Mouse (Mus musculus): ENCODE data around the gene Tcap.
"Not testable (repeated sequence)": the region's sequence is repeated elsewhere in the genome, so short reads cannot be mapped to it uniquely, and the experiment has no call there.

The Tcap gene

DNA sequence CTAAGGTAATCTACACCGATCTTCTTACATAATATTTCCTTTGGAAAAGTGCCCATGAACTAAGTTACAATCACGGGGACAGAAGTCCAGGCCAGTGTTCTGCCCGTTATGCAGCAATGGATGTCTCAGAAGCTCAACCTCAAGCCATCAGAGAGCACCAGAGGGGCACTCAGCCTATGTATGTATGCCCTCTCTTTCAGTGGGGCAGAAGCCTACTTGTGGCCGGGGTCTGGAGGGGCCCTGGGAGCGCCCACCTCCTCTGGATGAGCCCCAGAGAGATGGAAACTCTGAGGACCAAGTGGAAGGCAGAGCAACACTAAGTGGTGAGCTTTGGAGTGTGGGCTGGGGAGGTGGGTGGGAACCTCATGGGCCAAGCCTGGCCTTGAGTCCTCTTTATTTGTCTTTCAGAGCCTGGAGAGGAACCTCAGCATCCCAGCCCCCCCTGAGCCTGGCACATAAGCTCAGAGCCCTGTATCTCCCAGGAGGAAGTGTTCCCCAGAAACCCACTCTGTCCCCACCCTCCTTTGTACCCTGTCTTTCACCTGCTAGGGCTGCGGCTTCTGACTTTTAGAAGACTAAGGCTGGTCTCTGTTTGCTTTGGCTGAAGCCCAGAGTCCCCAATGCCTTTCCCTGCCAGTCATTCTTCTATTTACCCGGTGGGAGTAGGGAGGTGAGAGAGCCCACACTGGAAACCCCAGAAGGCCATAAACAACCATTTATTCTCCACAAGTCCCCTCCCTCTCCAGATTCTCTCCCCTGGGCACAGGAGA lies 26.8 kb upstream of the Tcap start:
- DNase-seq, result no peak

GRCm38 (mm10) chr11:98357396-98358160 lies 26.0 kb upstream of the Tcap start:
- DNase-seq, result no peak

DNA sequence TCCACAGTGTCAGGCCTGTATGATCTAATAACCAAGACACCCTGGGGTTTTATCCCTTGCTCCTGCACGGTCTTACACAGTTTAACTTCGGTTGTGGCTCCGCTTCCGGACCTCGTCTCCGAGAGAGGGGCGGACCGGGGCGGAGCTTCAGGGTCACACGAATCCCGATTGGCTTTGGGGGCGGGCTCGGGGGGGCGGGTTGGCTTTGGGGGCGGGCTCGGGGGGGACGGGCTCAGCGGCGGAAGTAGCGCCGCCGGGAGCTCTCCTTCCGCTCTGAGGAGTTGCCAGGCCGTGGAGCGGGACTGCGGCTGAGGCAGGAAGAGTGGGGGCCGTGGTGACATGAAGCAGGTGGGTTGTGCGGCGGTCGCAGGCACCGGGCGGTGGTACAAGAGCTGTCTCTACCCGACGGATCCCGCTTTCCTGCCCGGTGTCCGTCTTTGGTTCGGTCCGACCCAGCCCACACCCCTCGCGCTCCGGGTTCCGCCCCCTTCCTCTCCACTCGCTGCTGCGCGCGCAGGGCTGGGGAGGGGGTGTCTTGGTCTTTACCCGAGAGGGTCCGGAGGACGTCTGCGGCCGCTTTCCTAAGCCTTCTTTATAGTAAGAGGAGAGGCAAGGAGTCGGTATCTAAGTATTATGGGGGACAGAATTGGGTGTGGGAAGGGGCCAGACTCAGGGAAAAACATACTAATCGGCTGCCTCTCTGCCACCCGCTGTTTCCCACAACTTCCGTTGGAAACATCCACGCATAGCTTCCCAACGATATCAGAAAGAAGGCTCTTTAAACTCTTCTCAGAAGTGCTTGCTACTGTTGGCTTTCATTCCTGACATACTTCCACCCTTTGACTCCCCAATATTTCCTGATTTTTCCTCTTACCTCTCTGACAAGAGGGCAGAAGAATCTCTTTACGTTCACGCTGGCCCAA lies 25.2 kb upstream of the Tcap start, which contains the start of gene Stard3:
Gene Stard3 (plus strand): TSS at position 208 of the 923 bp plus-strand sequence.
- DNase-seq, result peak; percentile 91

GRCm38 (mm10) chr11:98360866-98361521 lies 22.6 kb upstream of the Tcap start:
- peak; percentile 72 for DNase-seq

- no peak for DNase-seq
Observed at GRCm38 (mm10) chr11:98363817-98364216, 19.8 kb upstream of the Tcap start.

DNA sequence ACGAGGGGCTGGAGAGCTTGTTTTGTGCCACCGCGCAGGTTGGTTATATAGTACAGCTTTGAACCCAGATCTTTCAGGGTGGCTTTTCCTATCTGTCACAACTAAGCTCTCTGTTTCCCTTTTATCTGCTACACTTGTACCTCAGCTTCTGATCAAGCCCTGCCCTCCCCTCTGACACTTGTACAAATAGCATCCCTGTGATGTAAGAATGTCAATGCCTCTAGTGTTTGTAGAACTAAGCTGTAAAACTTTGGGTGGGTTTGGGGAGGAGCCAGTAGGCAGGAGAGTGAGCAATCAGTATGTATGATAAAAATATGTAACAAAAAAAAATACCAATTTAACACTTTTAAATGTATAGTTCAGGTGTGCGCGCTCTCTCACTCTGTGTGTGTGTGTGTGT lies 19.2 kb upstream of the Tcap start:
- DNase-seq, result no peak

DNA sequence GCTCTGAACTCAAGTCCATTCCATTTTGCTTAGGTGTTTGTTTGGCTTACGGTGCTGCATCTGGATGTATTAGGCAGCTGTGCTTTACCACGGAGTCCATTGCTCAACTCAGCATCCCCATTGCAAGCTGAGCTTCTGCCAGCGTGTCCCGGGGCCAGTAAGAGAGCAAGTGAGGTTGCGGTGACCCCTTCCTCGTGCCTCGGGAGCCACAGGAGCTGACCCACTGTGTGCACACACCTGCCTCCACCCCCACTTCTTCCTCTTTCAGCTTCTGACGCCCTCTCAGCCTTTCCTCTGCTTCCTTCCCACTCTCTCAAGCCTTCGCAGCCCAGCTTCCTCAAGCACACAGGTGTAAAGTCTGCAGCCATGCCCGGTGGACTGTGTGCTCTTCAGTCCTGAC lies 17.3 kb upstream of the Tcap start:
- DNase-seq, result no peak

DNA sequence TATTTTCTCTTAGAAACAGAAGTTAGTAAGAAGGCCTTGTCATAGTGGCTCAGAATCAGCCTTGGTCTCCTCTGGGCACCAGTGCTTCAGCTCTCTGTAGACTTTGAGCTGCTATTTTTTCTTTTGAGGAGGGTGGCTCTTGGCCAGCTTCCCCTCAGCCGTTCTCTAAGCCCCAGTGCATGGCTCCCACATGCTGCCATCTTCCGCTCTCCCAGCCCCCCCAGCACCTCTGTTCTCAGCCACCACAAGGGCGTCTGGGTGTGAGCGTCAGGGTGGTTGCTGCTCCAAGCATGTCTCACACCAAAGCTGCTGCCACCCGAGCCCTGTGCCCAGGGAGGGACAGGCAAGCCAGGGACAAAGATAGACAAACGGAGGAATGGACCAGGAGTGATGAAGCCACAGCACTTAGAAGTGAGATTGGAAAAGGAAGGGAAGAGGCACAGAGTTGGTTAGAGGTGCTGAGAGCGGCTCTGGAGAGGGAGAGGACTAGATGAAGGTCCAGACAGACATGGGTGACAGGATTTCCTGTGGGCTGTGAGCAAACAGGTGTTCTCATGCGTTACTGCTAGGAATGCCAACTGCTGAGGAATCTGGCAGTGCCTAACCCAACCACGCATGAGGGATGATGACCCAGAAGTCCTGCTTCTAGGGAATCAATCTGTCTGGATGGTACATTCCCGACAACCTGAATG lies 16.3 kb upstream of the Tcap start:
- peak; percentile 82 for DNase-seq

DNA sequence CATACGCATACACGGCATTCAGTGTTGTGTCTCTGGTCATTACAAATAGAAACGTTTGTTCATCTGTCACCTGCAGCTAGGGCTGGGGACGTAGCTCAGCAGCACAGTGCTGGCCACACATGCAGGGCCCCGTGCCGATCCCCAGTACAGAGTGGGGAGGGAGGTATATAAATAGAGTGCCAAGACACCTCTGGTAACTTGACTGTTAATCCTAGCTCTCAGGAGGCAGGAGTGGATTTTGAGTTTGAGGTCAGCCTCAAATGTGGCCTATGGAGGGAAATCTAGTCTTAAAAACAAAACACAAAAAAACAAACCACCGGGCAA lies 15.8 kb upstream of the Tcap start:
- no peak for DNase-seq

- DNase-seq, result peak; percentile 71
Observed at GRCm38 (mm10) chr11:98369337-98369736, 14.3 kb upstream of the Tcap start.

- DNase-seq, result no peak
Observed at GRCm38 (mm10) chr11:98370588-98370987, 13.0 kb upstream of the Tcap start.

DNA sequence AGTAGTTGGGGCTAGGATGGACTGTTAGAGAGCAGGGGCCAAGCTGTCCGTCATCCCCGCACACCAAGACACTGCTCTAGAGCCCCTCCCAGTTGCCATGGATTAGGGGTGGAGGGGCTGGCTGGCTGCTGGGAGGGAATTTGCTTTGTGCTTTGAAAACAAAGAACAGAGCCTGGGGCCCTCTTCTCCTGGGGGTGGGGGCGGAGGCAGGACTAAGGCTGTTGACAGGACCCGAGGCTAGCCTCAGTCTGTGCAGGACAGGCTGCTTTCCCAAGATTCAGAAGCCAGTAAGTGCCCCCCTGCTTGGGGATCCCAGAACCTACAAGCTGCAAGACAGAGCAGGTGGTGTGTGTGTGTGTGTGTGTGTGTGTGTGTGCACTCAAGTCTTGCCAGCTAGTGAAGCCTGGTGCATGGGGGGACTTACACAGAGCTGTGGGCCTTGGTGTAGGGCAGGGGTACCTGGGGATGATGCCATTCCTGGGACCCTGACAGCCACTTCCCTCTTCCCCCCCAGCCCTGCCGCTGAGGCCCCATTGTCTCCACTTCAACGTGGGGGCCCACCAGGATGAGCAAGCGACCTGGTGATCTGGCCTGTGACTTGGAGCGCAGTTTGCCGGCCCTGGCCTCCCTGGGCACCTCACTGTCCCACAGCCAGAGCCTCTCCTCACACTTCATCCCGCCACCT lies 11.9 kb upstream of the Tcap start:
- no peak for DNase-seq

DNA sequence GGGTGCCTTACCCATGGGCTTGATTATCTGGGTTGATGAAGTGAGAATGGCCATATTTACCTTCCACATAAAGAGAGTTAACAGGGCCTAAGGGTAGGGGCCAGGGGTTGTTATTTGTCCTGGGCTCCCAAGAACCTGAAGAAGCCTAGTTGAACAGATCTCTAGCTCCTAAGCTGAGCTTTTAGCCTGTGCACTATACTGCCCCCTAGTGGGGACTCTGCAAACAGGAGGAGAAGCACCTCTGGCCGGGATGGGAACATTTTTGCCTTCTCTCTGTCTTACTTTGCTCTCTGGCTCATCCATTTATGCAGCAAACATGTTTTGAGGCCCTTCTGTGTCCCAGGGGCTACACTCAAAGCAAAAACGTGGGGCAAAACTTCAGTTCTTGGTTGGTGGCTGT lies 11.2 kb upstream of the Tcap start:
- DNase-seq, result no peak

DNA sequence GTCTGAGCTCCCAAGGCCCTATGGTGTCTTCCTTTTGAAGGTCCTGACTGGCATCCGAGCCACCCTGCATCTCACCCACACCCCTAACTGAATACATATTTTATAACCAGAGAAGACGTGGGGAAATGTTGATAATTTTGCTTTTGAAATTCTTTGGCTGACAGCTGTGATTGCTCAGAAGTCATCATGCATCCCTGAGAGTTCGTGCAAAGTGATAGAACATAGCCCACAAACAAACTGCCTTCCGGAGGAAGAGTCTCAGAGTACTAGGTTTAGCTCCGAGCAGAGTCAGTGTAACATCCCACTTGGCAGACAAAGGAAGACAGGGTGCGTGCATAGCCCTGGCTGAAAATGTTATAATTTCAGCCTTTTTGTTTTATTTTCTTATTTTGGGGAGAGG lies 10.4 kb upstream of the Tcap start:
- DNase-seq, result no peak

GRCm38 (mm10) chr11:98374266-98374665 lies 9.3 kb upstream of the Tcap start:
- no peak for DNase-seq

DNA sequence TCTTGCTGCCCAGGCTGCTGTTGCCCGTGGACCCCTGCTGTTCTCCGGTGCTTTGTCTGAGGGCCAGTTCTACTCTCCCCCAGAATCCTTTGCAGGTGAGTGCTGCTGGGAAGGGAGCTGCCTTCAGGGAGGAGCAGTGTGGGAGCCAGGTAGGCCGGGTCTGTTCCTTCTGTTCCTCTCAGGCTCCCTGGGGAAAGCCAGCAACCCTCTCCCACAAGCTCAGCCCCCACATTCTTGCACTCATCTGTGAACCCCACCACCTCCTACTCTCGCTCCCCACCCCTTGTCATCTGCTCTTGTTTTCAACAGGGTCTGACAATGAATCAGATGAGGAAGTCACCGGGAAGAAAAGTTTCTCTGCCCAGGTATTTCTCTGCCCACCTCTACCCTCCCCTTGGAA lies 6.9 kb upstream of the Tcap start:
- DNase-seq, result no peak

GRCm38 (mm10) chr11:98377787-98378186 lies 5.8 kb upstream of the Tcap start:
- DNase-seq, result no peak

DNA sequence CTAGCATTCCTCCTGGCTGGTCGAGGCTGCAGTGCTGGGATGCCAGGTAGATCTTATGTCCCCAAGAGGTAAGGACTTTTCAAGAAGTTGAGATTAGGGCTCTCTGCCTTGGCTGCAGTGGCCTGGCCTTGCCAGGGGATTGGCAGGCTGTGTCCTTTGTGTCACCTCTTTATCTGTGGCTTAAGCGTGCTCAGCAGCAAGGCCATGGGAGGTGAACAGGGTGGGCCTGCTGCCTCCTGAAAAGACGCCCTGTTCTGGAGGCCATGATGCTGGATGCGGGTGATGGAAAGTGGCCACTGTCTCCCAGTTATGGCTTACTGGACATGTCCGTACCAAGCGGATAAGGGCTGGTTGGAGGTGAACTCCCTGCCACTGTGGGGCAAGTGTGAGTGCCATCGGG lies 4.2 kb upstream of the Tcap start:
- no peak for DNase-seq

DNA sequence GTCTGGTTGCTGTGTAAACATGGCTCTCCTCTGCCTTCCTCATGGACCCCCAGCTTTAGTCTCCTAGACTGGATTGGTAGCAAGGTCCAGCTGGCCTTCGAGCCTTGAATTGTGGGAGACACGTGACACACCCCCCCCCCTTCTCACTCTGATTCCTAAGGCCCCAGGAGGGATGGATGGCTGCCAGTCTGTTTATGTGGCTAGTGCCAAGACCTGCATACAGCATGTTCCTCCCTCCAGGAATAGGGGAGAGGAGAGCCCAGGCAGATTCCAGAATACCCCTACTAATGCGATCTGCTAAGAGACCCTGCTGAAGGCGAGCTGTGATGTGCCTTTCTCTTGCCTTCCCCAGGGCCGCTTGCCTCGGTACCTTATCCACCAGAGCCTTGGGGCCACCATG lies 3.5 kb upstream of the Tcap start:
- DNase-seq, result no peak

GRCm38 (mm10) chr11:98381651-98382050 lies 2.0 kb upstream of the Tcap start:
- no peak for DNase-seq

GRCm38 (mm10) chr11:98382405-98382804 lies 1.2 kb upstream of the Tcap start:
- not testable (repeated sequence) for DNase-seq

GRCm38 (mm10) chr11:98384216-98384615 lies 605 bp downstream of the Tcap start:
- DNase-seq, result no peak
